Comparison of ENCODE assay signal across 8 mouse cellular contexts in the genomic region with DNA sequence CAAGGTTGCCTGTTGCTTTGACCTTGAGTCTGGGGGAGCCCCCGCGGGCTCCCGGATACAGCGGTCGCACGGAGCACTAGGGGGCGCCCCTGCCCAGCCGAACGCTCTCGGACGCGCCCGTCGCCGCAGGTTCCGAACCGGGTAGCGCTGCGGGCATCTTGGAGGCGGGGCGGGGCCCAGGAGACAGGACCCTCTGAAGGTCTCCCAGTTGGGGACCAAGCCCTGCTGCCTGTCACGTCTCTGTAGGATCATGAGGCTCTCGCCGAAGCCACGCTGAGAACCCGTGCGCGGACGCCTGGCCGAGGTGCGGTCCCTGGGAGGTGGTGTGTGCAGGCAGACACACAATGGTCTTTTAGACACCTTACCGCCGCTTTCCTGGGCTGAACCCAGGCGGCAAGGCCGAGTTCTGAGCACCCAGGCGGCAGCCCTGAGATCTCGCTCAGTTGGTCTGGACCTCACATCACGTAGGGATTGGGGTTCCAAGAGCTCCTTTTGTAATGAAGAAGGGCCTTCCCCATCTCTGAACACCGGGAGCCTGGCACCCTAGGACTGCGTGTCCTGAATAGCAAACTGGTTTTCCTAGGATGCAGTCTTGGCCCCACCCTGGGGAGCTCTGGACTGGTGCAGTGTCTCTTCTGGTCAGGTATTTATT.
DNase-seq lines count a peak whose midpoint lies in the region.

No protein-coding gene starts in this region.

- H3K9me3 ChIP-seq in megakaryocyte, embryonic 14.5 days: no peaks in the 10 kb centered on the region

- H3K36me3 ChIP-seq in megakaryocyte, embryonic 14.5 days (replicated peaks; ENCODE audit: low read length): peaks cover 3% of the 10 kb centered on the region

- peak; percentile 84 to 87 for DNase-seq in adrenal gland, adult 18-20 months (ENCODE audit: low spot score in 2 of 2)
- DNase-seq in embryo, embryonic 10 days (ENCODE audit: low spot score): peak; percentile 80
- DNase-seq in gastrocnemius, postnatal 10 days: peak; percentile 92
- peak; percentile 72 for DNase-seq in induced T-regulatory cell, adult 2 months (ENCODE audit: low read depth)
- peak; percentile 42 to 85 for DNase-seq in left cerebral cortex, adult 9 months (ENCODE audit: low spot score in 2 of 2)
- DNase-seq in right cerebral cortex, postnatal 10 days (ENCODE audit: low spot score in 2 of 2): peak; percentile 88 to 92
- peak; percentile 80 for DNase-seq in urinary bladder, postnatal 14 days (ENCODE audit: low spot score)

- H3K4me1 ChIP-seq in megakaryocyte, embryonic 14.5 days: peaks cover 63% of the 10 kb centered on the region

- H3K27me3 ChIP-seq in megakaryocyte, embryonic 14.5 days (replicated peaks): peaks cover 30% of the 10 kb centered on the region

- peak overlapping the region; percentile 95 for H3K4me3 ChIP-seq in megakaryocyte, embryonic 14.5 days (replicated peaks)

Comparison
In these comparisons a context has a peak if more than half of its experiments do, and no peak if none do; other contexts are left out.
1. Peak in every context shown above with its lines: DNase-seq and H3K4me3 ChIP-seq.